In genomic region chr5:150666133-150666739, GRCm38 (mm10) we compare ENCODE assay signal across 8 mouse cellular contexts. TPM values are rescaled to one million over a fixed set of nuclear protein-coding genes. Genes with fewer than 3 reads are reported as not detected.
A peak's percentile ranks its signal among the peaks of the same experiment; 100 is the strongest.
DNase-seq lines count a peak whose midpoint lies in the region; ATAC-seq and TF ChIP-seq lines count a peak whose summit lies in the region.
"Not testable (repeated sequence)": the region's sequence is repeated elsewhere in the genome, so short reads cannot be mapped to it uniquely, and the experiment has no call there.

N4bp2l2 (minus strand) TSS chr5:150666183.

- 78% methylated on average over 9 of the region's 9 CpGs for WGBS in embryonic facial prominence, embryonic 13.5 days
- 87% methylated on average over 8 of the region's 9 CpGs for WGBS in kidney, postnatal 0 days
- 91% methylated on average over 8 of the region's 9 CpGs for WGBS in limb, embryonic 14.5 days
- 88% methylated on average over 9 of the region's 9 CpGs for WGBS in midbrain, embryonic 10.5 days
- WGBS in stomach, embryonic 15.5 days = 90% methylated on average over 9 of the region's 9 CpGs

- not testable (repeated sequence) for DNase-seq in gastrocnemius, postnatal 14 days; heart, postnatal 36 days; kidney, postnatal 0 days (ENCODE audit: low spot score); limb, embryonic 14.5 days (ENCODE audit: low spot score); midbrain, embryonic 10.5 days (ENCODE audit: low spot score)

- not testable (repeated sequence) for H3K9me3 ChIP-seq in embryonic facial prominence, embryonic 13.5 days; kidney, postnatal 0 days (replicated peaks; ENCODE audit: low read length); limb, embryonic 14.5 days (ENCODE audit: control insufficient read depth, low read length); midbrain, embryonic 10.5 days (replicated peaks); stomach, embryonic 15.5 days

- intact Hi-C loops in gastrocnemius, postnatal 14 days (cut with DNase I; ENCODE audit: low total_unique reads) = loop anchor here (10.0 kb wide), 1 partner anchor 221 kb away; no protein-coding TSS in a partner anchor
- intact Hi-C loops in heart, postnatal 36 days (cut with DNase I) = loop anchor here (2.0 kb wide), 1 partner anchor 143 kb away; the partner anchor contains the start of gene Brca2

- not testable (repeated sequence) for TF ChIP-seq CTCF in kidney, postnatal 0 days (IDR thresholded peaks at IDR 0.05; ENCODE audit: low read depth)

- peaks cover 16% of the 10 kb centered on the region for H3K36me3 ChIP-seq in embryonic facial prominence, embryonic 13.5 days
- H3K36me3 ChIP-seq in kidney, postnatal 0 days (ENCODE audit: insufficient read depth, low read length); stomach, embryonic 15.5 days: not testable (repeated sequence)
- peaks cover 11% of the 10 kb centered on the region for H3K36me3 ChIP-seq in limb, embryonic 14.5 days (ENCODE audit: control insufficient read depth, insufficient read depth, low read length)
- peaks cover 25% of the 10 kb centered on the region for H3K36me3 ChIP-seq in midbrain, embryonic 10.5 days

- ATAC-seq in activated CD4-positive, CD25-positive, alpha-beta regulatory T cell, adult 4 months; embryonic facial prominence, embryonic 13.5 days (ENCODE audit: insufficient number of reproducible peaks, insufficient read depth, low FRiP score, low TSS enrichment, low read depth); kidney, postnatal 0 days (replicated peaks; ENCODE audit: low FRiP score, low read depth); limb, embryonic 14.5 days (ENCODE audit: low FRiP score, low read depth); stomach, embryonic 15.5 days (ENCODE audit: insufficient read depth, low FRiP score, low read depth): not testable (repeated sequence)

- peaks cover 13% of the 10 kb centered on the region for H3K4me1 ChIP-seq in embryonic facial prominence, embryonic 13.5 days
- not testable (repeated sequence) for H3K4me1 ChIP-seq in kidney, postnatal 0 days (replicated peaks; ENCODE audit: insufficient read depth, low read length); limb, embryonic 14.5 days (ENCODE audit: control insufficient read depth, insufficient read depth, low read length); stomach, embryonic 15.5 days
- H3K4me1 ChIP-seq in midbrain, embryonic 10.5 days = peaks cover 12% of the 10 kb centered on the region; the same call in 1 of the 2 replicates

- not testable (repeated sequence) for H3K27me3 ChIP-seq in embryonic facial prominence, embryonic 13.5 days; kidney, postnatal 0 days (ENCODE audit: insufficient read depth, low read length); limb, embryonic 14.5 days (ENCODE audit: control insufficient read depth, insufficient read depth, low read length); midbrain, embryonic 10.5 days (ENCODE audit: low read depth, poor library complexity, severe bottlenecking); stomach, embryonic 15.5 days (replicated peaks)

- H3K27ac ChIP-seq in embryonic facial prominence, embryonic 13.5 days = peak within 1 kb of the TSS; percentile 99
- H3K27ac ChIP-seq in kidney, postnatal 0 days = peak within 1 kb of the TSS; percentile 99
- peak within 1 kb of the TSS; percentile 99 for H3K27ac ChIP-seq in limb, embryonic 14.5 days (replicated peaks; ENCODE audit: low read depth, low read length)
- peak within 1 kb of the TSS; percentile 91 for H3K27ac ChIP-seq in midbrain, embryonic 10.5 days (replicated peaks)
- peak within 1 kb of the TSS; percentile 97 for H3K27ac ChIP-seq in stomach, embryonic 15.5 days

- H3K4me3 ChIP-seq in embryonic facial prominence, embryonic 13.5 days = peak within 1 kb of the TSS; percentile 90
- H3K4me3 ChIP-seq in kidney, postnatal 0 days (replicated peaks; ENCODE audit: low read depth, low read length) = peak within 1 kb of the TSS; percentile 90
- H3K4me3 ChIP-seq in limb, embryonic 14.5 days (replicated peaks; ENCODE audit: low read length) = peak within 1 kb of the TSS; percentile 95
- peak within 1 kb of the TSS; percentile 90 for H3K4me3 ChIP-seq in midbrain, embryonic 10.5 days
- H3K4me3 ChIP-seq in stomach, embryonic 15.5 days (replicated peaks) = peak within 1 kb of the TSS; percentile 93

- peak within 1 kb of the TSS; percentile 97 for H3K9ac ChIP-seq in embryonic facial prominence, embryonic 13.5 days
- peak within 1 kb of the TSS; percentile 88 for H3K9ac ChIP-seq in kidney, postnatal 0 days (ENCODE audit: low read depth, low read length)
- H3K9ac ChIP-seq in limb, embryonic 14.5 days (ENCODE audit: low read depth, low read length, severe bottlenecking) = peak within 1 kb of the TSS; percentile 93
- peak within 1 kb of the TSS; percentile 77 for H3K9ac ChIP-seq in stomach, embryonic 15.5 days

- peak within 1 kb of the TSS; percentile 76 for H3K4me2 ChIP-seq in embryonic facial prominence, embryonic 13.5 days
- peak within 1 kb of the TSS; percentile 57 for H3K4me2 ChIP-seq in kidney, postnatal 0 days (ENCODE audit: low read length)
- H3K4me2 ChIP-seq in limb, embryonic 14.5 days (replicated peaks; ENCODE audit: low read depth, low read length, severe bottlenecking) = peak within 1 kb of the TSS; percentile 63
- H3K4me2 ChIP-seq in stomach, embryonic 15.5 days = peak within 1 kb of the TSS; percentile 66

- not testable (repeated sequence) for TF ChIP-seq POLR2A in limb, embryonic 14.5 days (IDR thresholded peaks at IDR 0.05; ENCODE audit: borderline replicate concordance, extremely low read depth, insufficient read depth, insufficient read length)

RNA-seq across cellular contexts. Expression of gene N4bp2l2, which starts in this region (rescaled TPM):
- polyA plus RNA-seq in activated CD4-positive, CD25-positive, alpha-beta regulatory T cell, adult 4 months (2017; shearing (Covaris generic)) = 10 to 100 TPM; 51.6 to 75.1 TPM
- polyA plus RNA-seq in embryonic facial prominence, embryonic 13.5 days (2015; fragmentation: Nextera tagmentation; extraction: Ambion mirVana) = 43.0 and 46.0 TPM in 2 replicates
- 10 to 100 TPM; 28.3 to 30.0 TPM for total RNA-seq in gastrocnemius, postnatal 14 days (2021)
- total RNA-seq in heart, postnatal 36 days (2021) = 10 to 100 TPM; 40.9 to 45.6 TPM
- polyA plus RNA-seq in kidney, postnatal 0 days (2015; fragmentation: Nextera tagmentation; extraction: Ambion mirVana) = 40.9 and 45.1 TPM in 2 replicates
- 28.5 and 35.0 TPM in 2 replicates for polyA plus RNA-seq in limb, embryonic 14.5 days (2012; rRNA removed)
- 52.6 and 57.3 TPM in 2 replicates for polyA plus RNA-seq in limb, embryonic 14.5 days (2014; fragmentation: Nextera tagmentation; extraction: Ambion mirVana)
- 30.3 and 30.4 TPM in 2 replicates for polyA plus RNA-seq in midbrain, embryonic 10.5 days (2016; fragmentation: Nextera tagmentation; extraction: Ambion mirVana)
- polyA plus RNA-seq in stomach, embryonic 15.5 days (2015; fragmentation: Nextera tagmentation; extraction: Ambion mirVana) = 38.2 and 41.5 TPM in 2 replicates
